Mouse (Mus musculus): ENCODE measurements around the gene Ptcra.

DNA sequence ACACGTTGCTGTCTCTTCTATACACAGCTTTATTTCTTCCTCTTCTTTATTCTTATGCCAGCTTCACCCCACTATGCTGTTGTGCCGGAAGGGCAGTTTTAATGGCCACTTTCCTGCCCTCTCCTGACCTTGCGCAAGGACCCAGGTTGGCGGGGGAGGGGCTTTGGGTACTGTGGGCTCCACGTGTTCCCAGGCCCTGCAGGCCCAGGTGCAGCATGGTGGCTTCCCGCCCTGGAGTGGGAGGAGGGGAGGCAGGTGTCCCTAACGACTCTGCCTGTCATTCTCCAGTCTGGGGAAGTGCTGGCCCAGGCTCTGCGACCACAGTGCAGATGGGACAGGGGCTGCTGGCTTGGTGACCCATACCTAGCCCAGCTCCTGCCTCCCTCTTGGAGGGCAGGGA lies 4.4 kb upstream of the Ptcra start:
- no peak for TF ChIP-seq CTCF (conservative IDR thresholded peaks at IDR 0.05; ENCODE audit: low read length)
- TF ChIP-seq NANOG (IDR thresholded peaks at IDR 0.05; ENCODE audit: borderline replicate concordance, low read length) = no peak
- TF ChIP-seq POU5F1 (IDR thresholded peaks at IDR 0.05; ENCODE audit: borderline replicate concordance, low read length) = no peak
